12 mouse cellular contexts compared by ENCODE assay signal in the genomic region with DNA sequence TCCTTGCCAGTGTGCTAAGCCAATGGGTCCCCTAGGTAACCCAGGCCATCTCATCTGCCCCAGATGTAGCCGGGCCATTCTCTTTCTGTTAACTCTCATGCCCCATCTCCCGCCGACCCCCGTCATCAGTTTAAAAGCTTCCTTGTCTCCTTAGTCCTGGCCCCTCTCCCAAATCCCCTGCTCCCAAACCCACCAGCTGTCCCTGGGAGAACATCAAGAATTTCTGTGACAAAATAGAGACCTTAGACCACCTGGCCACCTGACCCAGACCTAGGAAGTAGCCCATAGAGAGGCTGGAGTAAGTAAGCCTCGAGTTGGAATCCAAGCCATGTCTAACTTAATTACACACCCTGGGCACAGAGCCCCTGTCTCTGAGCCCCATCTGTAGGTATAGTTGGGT. TPM values are rescaled to one million over a fixed set of nuclear protein-coding genes. Genes with fewer than 3 reads are reported as not detected.
DNase-seq lines count a peak whose midpoint lies in the region.
"Had no signal": no experiment of that assay in that cellular context is flagged by ENCODE, and none has a peak within 500 bp of the region (broad histone marks: within the 10 kb centered on the region; RNA-seq: fewer than 3 reads in every experiment).

No protein-coding gene starts in this region.

- DNase-seq in cerebellum, adult 11-12 months = peak; percentile 32
- no peak for DNase-seq in cerebellum, postnatal 36 days
- DNase-seq in cerebellum, adult 9-11 months = peak; percentile 46
- no peak for DNase-seq in cerebellum, postnatal 10 days
- DNase-seq in heart, adult 11 months = peak; percentile 82
- no peak for DNase-seq in heart, adult 8-10 months (ENCODE audit: low spot score)
- DNase-seq in testis, postnatal 10 days (ENCODE audit: low spot score) = peak; percentile 33
- no peak for DNase-seq in testis, postnatal 14 days (ENCODE audit: low spot score)
- DNase-seq: adrenal gland, adult 2 months; adrenal gland, postnatal 10 days; adrenal gland, postnatal 25 days; embryo, embryonic 11 days had no signal

RNA-seq across cellular contexts. Expression of a gene that starts 31.2 kb away (rescaled TPM):
- total RNA-seq in heart, adult 8-10 months (2022) = 10 to 100 TPM; 16.8 to 21.9 (median 20.5) TPM

RNA-seq across cellular contexts. Expression of a gene that starts 37.7 kb away (rescaled TPM):
- total RNA-seq in heart, adult 8-10 months (2022) = 10 to 100 TPM in 2 of 4 experiments, 1 to 10 TPM in 2; 6.2 to 10.0 (median 8.4) TPM

RNA-seq across cellular contexts. Expression of a gene that starts 40.7 kb away (rescaled TPM):
- 10 to 100 TPM; 34.2 to 39.8 (median 37.6) TPM for total RNA-seq in heart, adult 8-10 months (2022)

Comparison
In these comparisons a context has a peak if more than half of its experiments do, and no peak if none do; other contexts are left out.
1. DNase-seq: peak in cerebellum, adult 11-12 months (single experiment), cerebellum, adult 9-11 months (single experiment), heart, adult 11 months (single experiment) and testis, postnatal 10 days (single experiment); none in cerebellum, postnatal 36 days (0 of 2), cerebellum, postnatal 10 days (0 of 2), heart, adult 8-10 months (single experiment) and testis, postnatal 14 days (single experiment).